Mouse (Mus musculus): ENCODE data around the gene Hp1bp3. TPM values are rescaled to one million over a fixed set of nuclear protein-coding genes. Genes with fewer than 3 reads are reported as not detected.

Gene Hp1bp3
- total RNA-seq, 2 experiments from 2014 or later = 90.3 to 99.5 TPM

DNA sequence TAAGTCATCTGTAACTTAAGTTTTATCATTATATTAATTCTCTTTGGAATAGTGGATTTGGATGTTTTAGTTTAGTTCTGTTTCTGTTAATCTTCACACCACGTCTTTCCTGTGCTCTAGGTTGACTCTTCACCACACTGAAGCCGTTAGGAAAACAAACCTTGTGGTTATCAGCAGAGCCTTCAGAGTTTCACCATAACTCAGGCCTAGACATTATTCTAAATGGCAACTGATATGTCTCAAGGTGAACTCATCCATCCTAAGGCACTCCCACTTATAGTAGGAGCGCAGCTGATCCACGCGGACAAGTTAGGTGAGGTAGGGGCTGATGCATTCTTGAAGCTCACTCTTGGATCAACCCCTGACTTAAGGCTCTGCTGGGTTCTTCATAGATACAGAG is 5.3 kb downstream of the Hp1bp3 start:
- no peak for DNase-seq
- intact Hi-C loops (cut with DNase I) = no loop called here

- DNase-seq = no peak
- intact Hi-C loops (cut with DNase I) = no loop called here
These were observed 6.3 kb downstream of the Hp1bp3 start for GRCm38 (mm10) chr4:138222396-138222795.

DNA sequence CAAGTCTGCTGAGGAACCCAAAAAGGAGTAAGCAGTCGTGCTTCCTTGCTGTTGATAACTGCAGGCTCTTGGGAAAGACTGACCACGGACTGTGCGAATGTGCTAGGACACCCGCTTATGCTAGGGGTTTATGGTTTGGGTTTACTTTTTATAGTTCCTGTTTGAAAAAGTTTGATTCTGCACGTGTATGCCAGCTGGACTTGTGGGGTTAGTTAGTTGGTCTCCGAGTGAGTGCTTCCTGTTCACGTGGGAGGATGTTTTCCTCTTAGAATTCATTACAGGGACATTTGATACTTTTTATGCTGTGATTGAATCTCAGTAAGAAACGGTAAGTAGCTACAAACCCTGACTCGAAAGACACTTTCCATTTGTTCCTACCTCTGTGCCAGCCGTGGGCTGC is 7.5 kb downstream of the Hp1bp3 start:
- no peak for DNase-seq
- intact Hi-C loops (cut with DNase I) = no loop called here

DNA sequence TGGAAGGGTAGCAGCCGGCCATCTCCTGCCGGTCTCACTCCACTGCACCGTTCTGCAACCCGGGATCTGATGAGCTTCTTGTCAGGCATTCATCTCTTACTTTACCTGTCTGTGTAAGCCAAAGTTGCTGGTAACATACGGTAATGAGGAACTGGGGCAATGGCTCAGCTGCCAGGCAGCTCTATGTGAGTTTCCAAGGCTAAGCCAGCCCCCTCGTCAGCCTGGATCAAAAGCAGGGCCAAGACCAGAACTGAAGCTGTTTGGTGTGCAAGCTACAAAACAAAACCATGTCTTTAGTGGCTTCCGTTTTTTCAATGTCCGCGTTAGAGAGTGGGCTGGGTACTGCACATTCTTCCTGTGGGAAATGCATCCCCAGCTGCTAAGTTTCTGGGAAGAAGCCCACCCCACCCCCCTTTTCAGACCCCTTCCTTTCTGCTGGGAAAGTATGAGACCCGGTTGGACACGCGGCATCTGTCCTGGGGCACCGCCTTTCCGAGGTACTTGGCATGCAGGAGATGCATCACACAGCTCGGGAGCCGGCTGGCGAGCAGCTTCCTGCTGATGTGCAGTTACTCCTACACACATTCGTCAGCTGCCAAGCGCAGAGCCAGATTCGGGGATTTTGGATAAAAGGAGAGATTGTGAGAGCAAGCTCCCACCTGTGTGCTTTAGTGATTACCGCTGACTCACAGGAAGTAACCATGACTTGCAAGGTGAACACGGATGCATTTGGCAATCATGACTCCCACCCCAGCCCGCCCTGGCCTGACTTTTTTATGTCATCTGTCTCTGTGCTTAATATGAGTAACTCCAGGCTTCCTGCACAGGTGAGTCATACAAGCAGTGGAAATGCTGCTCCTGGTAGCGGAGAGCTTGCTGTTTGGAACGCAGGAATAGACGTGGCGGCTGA is 30.9 kb downstream of the Hp1bp3 start:
- DNase-seq = peak in 1 of 2 experiments; percentile 12
- intact Hi-C loops (cut with DNase I) = no loop called here

DNA sequence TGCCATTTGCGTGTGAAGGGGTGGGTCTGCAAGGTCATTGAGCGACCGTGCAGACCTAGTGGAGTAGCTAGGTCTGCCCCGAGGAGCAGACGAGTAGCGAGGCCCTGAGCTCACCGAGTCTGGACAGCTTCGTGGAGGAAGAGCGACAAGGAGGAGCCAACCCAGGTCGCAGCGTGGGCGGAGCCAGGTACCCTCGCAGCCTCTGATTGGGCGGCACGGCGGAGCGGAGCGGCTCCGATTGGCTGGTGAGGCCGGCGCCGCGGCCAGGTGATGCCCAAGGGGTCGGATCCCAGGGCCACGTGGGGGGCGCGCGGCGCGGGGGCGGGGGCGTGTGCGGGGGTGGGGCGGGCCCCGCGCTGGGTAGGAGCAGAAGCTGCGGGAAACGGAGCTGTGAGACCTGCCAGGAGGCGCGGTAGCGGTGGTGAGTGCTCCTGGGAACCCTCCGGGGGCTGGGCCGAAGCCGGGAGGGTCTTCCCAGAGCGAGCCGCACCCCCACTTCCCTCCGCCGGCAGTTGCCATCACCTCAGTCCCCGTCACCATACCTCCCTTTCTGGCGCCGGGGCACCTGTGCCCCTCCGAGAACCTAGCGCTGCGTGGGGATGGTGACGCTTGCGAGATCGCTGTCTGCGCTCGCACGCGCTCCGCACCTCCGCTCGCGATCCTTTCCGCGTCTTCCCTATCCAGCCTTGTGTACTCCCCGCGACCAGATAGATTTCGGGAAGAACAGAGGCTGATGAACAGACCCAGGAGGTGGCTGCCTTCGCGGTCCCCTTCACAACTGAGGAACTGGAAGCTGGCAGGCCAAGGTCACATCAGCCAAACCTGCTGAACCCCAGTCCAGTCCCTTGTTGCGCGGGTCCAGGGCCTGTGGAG is 34.2 kb downstream of the Hp1bp3 start, which contains the start of the genes Sh2d5 and Kif17:
Sh2d5 (plus strand) TSS at position 316 of the 873 bp plus-strand sequence.
Kif17 (plus strand) TSS at position 348 of the 873 bp plus-strand sequence.
- intact Hi-C loops (cut with DNase I) = no loop called here
- peak; percentile 51 for DNase-seq

GRCm38 (mm10) chr4:138251819-138252218 is 35.7 kb downstream of the Hp1bp3 start:
- intact Hi-C loops (cut with DNase I) = no loop called here
- peak; percentile 9 to 25 for DNase-seq

- DNase-seq = no peak
- intact Hi-C loops (cut with DNase I) = no loop called here
These were observed 36.1 kb downstream of the Hp1bp3 start for GRCm38 (mm10) chr4:138252231-138252630.

- no peak for DNase-seq
- intact Hi-C loops (cut with DNase I) = no loop called here
These were observed 41.1 kb downstream of the Hp1bp3 start for GRCm38 (mm10) chr4:138257116-138257687.

GRCm38 (mm10) chr4:138258663-138259062 is 42.6 kb downstream of the Hp1bp3 start:
- intact Hi-C loops (cut with DNase I) = no loop called here
- no peak for DNase-seq

DNA sequence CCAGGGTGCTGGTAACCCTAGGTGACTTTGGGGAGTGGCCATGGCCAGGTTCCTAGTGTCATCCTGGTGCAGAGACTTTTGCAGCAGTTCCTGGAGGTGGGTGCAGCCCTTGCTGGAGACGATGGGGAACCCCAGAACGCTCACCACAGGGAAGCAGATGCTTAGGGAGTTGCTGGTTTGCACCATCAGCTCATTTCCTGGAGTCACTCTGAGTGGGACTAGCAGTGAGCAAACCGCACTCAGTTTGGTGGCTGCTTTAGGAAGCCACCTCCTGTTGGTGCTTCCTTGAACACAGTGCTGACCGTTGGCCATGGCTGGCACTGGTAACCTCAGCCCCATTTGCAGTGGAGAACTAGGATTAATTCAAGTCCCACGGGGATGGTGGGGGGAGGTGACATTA is 43.4 kb downstream of the Hp1bp3 start:
- no peak for DNase-seq
- intact Hi-C loops (cut with DNase I) = no loop called here

DNA sequence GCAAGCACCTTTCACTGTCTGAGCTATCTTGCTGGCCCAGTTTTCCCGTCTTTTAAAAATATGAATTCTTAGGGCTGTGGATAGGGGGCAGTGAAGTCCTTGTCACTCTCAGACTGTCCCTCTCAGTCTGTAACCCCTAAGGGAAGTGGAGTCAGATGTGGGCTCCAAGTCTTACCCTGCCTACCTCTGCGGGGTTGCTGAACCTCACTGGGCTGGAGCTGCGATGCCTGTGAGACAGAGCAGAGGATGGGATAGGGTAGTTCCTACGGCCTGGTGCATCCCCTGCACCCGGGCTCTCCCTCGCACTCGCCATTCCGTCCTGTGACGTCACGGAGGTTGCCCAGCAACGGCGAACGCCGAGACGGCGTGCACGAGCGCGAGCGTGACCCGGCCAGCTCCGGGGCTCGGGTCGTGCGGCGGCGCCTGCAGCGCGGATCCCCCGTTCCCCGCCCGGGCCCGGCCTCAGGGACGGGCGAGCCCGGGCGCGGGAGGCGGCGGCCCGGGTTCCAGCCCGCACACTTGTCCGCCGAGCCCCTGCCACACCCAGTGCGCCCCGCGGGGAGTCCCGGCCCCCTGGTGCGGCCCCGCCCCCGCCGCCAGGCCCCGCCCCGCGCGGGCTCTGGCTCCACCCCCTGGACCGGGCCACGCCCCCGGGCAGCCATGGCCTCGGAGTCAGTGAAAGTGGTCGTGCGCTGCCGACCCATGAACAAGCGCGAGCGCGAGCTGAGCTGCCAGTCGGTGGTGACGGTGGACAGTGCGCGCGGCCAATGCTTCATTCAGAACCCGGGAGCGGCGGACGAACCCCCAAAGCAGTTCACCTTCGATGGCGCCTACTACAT is 46.0 kb downstream of the Hp1bp3 start:
- peak; percentile 90 to 94 for DNase-seq
- intact Hi-C loops (cut with DNase I) = no loop called here

DNA sequence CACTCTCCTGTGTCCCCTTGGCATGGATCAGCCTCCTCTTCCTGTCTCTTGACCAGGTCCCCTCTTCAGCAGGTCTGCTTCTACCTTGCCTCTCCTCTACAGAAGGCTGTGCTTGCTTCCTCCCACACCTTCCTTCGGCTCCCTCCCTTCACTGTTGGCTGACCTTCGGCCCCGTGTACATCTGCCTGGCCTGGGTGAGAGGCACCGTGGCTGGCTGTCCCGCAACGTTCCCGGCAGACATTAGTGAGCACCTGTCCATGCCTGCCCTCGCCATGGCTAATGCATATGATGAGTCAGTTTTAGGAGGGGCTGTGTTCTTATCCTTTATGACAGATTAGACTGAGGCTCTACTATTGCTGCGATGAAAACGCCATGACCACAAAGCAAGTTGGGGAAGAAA is 51.8 kb downstream of the Hp1bp3 start:
- intact Hi-C loops (cut with DNase I) = no loop called here
- DNase-seq = no peak

GRCm38 (mm10) chr4:138272011-138272997 is 56.2 kb downstream of the Hp1bp3 start:
- intact Hi-C loops (cut with DNase I) = no loop called here

DNA sequence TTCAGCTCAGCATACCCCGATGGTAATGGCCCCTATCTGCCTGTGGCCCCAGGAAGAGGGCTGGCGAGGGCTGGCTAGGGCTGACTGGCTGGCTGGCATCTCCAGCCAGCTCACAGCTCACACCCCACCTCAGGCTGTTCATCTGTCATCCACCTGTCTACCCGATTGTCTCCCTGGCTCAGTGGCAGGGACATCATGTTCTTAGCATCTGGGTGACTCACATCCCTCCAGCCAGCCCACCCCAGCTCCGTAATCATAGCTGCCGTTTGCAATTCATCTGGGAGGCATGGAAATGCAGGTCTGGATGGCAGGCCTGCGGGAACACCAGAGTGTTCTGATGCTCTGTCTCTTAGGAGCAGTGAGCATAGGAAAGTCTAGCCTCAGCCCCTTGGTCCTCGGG is 62.2 kb downstream of the Hp1bp3 start:
- intact Hi-C loops (cut with DNase I) = no loop called here
- no peak for DNase-seq

More at GRCm38 (mm10) chr4:138272011-138272997, 56.2 kb downstream of the Hp1bp3 start:
- DNase-seq = peak; percentile 59

DNA sequence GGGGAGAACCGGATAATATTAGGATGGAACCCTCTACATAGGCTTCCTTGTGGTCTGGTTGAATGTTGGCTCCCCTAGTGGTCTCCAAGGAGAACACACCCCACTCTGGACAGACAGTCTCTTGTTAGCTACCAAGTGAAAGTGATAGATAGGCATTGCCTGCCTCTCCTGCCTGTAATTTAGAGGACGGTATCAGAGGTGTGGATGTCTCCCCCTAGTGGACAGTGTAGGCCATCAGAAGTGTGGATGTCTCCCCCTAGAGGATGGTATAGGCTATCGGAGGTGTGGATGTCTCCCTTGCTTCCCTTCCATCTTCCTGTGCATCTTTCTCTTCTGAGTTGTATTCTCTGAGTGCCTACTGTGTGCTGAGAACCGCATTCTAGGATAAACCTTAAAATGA is 66.7 kb downstream of the Hp1bp3 start:
- peak; percentile 52 to 73 for DNase-seq
- intact Hi-C loops (cut with DNase I) = loop anchor here (5.0 kb wide), 1 partner anchor 151 kb away; no protein-coding TSS in a partner anchor

DNA sequence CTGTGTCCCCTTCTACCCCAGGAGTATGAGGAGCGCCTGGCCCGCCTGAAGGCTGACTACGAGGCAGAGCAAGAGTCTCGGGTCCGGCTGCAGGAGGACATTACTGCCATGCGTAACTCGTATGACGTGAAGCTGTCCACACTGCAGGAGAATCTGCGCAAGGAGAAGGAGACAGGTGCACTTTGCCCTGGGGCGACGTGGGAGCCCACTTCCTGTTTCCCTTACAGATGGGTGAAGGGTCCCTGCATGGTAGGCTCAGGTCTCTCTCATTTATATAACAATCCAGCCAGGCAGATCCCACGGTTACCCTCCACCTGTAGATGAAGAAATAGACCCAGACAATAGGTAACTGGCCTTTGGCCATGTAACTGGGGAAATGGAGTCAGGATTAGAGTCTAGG is 70.3 kb downstream of the Hp1bp3 start:
- DNase-seq = no peak
- intact Hi-C loops (cut with DNase I) = no loop called here

DNA sequence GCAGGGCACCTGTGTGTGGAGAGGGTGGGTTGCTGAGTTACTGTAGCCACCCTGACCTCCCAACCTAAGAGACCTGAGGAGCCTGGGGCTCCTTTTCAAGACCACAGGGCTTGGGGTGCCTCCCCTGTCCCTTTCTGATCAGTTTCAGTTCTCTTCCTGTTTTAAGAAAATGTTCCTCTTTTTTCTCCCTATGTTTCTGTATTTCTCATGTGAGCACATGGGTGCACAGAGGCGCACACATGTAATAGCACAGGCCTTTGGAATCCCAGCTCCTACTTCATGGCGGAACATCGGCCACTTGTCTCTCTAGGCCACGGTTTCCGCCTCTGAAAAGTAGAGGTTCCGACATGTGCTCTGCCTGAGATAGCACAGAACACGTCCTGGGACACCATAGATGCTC is 72.6 kb downstream of the Hp1bp3 start:
- intact Hi-C loops (cut with DNase I) = no loop called here
- no peak for DNase-seq

DNA sequence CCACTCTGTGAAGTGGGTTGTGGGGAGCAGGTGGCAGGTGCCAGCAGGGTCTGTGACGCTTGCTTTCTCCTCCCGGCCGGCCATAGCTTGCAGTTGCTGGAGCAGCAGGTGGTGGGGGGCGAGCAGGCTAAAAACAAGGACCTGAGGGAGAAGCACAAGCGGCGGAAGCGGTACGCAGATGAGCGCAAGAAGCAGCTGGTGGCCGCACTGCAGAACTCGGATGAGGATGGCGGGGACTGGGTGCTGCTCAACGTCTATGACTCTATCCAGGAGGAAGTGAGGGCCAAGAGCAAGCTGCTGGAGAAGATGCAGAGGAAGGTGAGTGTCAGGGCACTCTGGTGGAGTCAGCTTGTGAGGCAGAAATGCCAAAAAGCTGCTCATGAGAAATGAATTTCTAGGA is 75.9 kb downstream of the Hp1bp3 start:
- intact Hi-C loops (cut with DNase I) = no loop called here
- no peak for DNase-seq

Data from heart, postnatal 10 days (tissue).